Mouse (Mus musculus) stomach, postnatal 0 days (tissue): Measurements from ENCODE around the gene Gm10306.

Source experiments
- CTCF ChIP-seq: IDR thresholded peaks from 2 replicates; pipeline ENCODE4 v1.5.1; 2016; ENCODE audit warnings: antibody characterized with exemption, low read depth, mild to moderate bottlenecking, moderate library complexity
- EP300 ChIP-seq: optimal IDR thresholded peaks from 2 replicates; pipeline ENCODE3; 2016; ENCODE audit warnings: antibody characterized with exemption

- no peak for TF ChIP-seq EP300
- peak; percentile 64 for TF ChIP-seq CTCF
Measured at GRCm38 (mm10) chr4:94523321-94523720, 33.0 kb upstream of the Gm10306 start.
